Mouse (Mus musculus) liver, adult 2 months (tissue): Measurements from ENCODE around the gene Arhgdig.

Source experiments
- CTCF ChIP-seq: fragments of 200-500 bp; IDR thresholded peaks from 2 replicates; pipeline ENCODE4 v1.5.1; 2011; ENCODE audit warnings: low read depth, low read length, control low read depth
- POLR2A ChIP-seq: fragments of 200-500 bp; IDR thresholded peaks from 2 replicates; pipeline ENCODE4 v1.6.1; 2011; ENCODE audit warnings: low read length, control low read depth; ENCODE audit not compliant: insufficient read depth; ENCODE audit errors: extremely low read depth

DNA sequence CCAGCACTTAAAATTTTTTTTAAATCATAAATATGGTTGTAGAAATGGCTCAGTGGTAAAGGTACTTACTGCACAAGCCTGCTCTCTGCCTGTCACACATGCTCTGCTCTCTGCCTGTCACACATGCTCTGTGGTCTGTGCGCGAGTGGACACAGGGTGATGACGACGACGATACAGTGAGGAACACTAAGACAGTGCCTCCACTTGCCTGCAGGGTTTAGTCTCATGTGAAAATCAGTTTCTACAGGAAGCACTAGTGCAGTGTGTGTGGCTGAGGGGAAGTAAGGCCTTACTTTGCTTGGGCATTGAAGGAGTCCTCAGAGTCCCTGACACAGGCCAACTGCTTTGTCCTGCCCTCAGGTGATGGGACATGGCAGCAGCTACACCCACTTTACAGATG is 22.2 kb upstream of the Arhgdig start:
- TF ChIP-seq POLR2A (no peak), CTCF (no peak)
